In the genomic region with DNA sequence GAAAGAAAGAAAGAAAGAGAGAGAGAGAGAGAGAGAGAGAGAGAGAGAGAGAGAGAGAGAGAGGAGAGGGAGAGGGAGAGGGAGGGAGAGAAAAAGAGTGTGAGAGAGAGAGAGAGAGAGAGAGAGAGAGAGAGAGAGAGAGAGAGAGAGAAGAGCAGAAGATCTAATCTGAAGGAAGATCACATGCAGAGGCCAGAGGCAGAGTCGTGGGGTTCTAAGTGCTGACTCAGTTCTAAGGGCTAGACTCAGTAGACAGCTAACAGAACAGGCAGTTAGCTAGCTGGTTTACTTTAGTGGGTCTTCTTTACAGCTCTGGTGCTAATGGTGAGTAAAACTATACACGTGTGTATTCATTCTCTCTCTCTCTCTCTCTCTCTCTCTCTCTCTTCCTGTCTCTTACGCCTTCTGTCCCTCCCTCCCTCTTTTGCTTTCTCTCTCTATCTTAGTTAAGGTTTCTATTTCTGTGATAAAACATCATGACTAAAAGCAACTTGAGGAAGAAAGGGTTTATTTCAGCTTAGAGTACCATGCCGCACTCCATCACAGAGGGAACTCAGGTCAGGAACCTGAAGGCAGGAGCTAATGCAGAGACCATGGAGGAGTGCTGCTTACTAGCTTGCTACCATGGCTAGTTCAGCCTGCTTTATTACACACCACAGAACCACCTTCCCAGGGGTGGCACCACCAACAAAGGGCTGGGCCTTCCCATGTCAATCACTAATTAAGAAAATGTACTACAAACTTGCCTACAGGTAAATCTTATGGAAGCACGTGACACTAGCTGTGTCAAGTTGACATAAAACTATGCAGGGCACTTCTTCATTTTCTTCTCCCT, we compare ENCODE assay signal across 23 mouse cellular contexts.
DNase-seq lines count a peak whose midpoint lies in the region; TF ChIP-seq lines count a peak whose summit lies in the region.
"Had no signal": no experiment of that assay in that cellular context is flagged by ENCODE, and none has a peak within 500 bp of the region (broad histone marks: within the 10 kb centered on the region; RNA-seq: fewer than 3 reads in every experiment).

No protein-coding gene starts in this region.

- WGBS in macrophage (ENCODE audit: missing documents): 61% methylated on average over 5 of the region's 5 CpGs
- 77% methylated on average over 5 of the region's 5 CpGs for WGBS in forebrain, embryonic 10.5 days

- no peaks in the 10 kb centered on the region for H3K36me3 ChIP-seq in macrophage (ENCODE audit: inconsistent target)
- H3K36me3 ChIP-seq in forebrain, embryonic 10.5 days (replicated peaks): no peaks in the 10 kb centered on the region
- H3K36me3 ChIP-seq: embryonic facial prominence, embryonic 10.5 days; embryonic facial prominence, embryonic 15.5 days; heart, embryonic 15.5 days; hindbrain, embryonic 12.5 days; midbrain, embryonic 10.5 days; midbrain, embryonic 15.5 days; neural tube, embryonic 13.5 days had no signal

- DNase-seq in CD4-positive helper T cell, adult 2 months (ENCODE audit: low read depth, low spot score): peak; percentile 19
- peak; percentile 51 for DNase-seq in CD4-positive, CD25-positive, alpha-beta regulatory T cell, adult 2 months (ENCODE audit: low read depth, low spot score)
- DNase-seq in forebrain, embryonic 10.5 days (ENCODE audit: extremely low spot score, low spot score): no peak
- no peak for DNase-seq in kidney, adult 8-10 months
- DNase-seq: adrenal gland, adult 8-10 months; B cell, adult 2 months; cerebellum, adult 8-10 months; cerebellum, postnatal 25 days; gastrocnemius, postnatal 36 days; kidney, postnatal 14 days; lung, adult 18-20 months; lung, postnatal 4 days; thymus, postnatal 4 days had no signal

- peaks cover 17% of the 10 kb centered on the region; the same call in 1 of the 2 replicates for H3K79me2 ChIP-seq in macrophage (ENCODE audit: inconsistent target)

- H3K27ac ChIP-seq in bone marrow macrophage, adult 2 months (ENCODE audit: insufficient read depth, low read depth, low read length): peak overlapping the region; percentile 99
- peak overlapping the region; percentile 99 for H3K27ac ChIP-seq in macrophage
- no peak overlapping the region for H3K27ac ChIP-seq in forebrain, embryonic 10.5 days
- H3K27ac ChIP-seq: embryonic facial prominence, embryonic 10.5 days; embryonic facial prominence, embryonic 15.5 days; heart, embryonic 15.5 days; hindbrain, embryonic 12.5 days; hindbrain, postnatal 0 days; midbrain, embryonic 10.5 days; midbrain, embryonic 15.5 days; neural tube, embryonic 13.5 days had no signal

- peaks cover 4% of the 10 kb centered on the region for H3K27me3 ChIP-seq in forebrain, embryonic 10.5 days (ENCODE audit: poor library complexity, severe bottlenecking)
- H3K27me3 ChIP-seq: embryonic facial prominence, embryonic 15.5 days; heart, embryonic 15.5 days; hindbrain, embryonic 12.5 days; midbrain, embryonic 15.5 days; neural tube, embryonic 13.5 days had no signal

- no peak for TF ChIP-seq CTCF in bone marrow macrophage, adult 2 months (IDR thresholded peaks at IDR 0.05; ENCODE audit: low read depth, low read length)

- no peak for TF ChIP-seq POLR2A in bone marrow macrophage, adult 2 months (IDR thresholded peaks at IDR 0.05; ENCODE audit: borderline replicate concordance, low read depth, low read length)

- H3K4me1 ChIP-seq in bone marrow macrophage, adult 2 months (ENCODE audit: control insufficient read depth, insufficient read depth, low read length): peaks cover 87% of the 10 kb centered on the region
- peaks cover 32% of the 10 kb centered on the region for H3K4me1 ChIP-seq in forebrain, embryonic 10.5 days
- H3K4me1 ChIP-seq: midbrain, embryonic 15.5 days; neural tube, embryonic 13.5 days had no signal

- H3K9me3 ChIP-seq in forebrain, embryonic 10.5 days: no peaks in the 10 kb centered on the region
- H3K9me3 ChIP-seq: embryonic facial prominence, embryonic 10.5 days; embryonic facial prominence, embryonic 15.5 days; heart, embryonic 15.5 days; hindbrain, embryonic 12.5 days; midbrain, embryonic 10.5 days; midbrain, embryonic 15.5 days; neural tube, embryonic 13.5 days had no signal

- H3K4me3 ChIP-seq in bone marrow macrophage, adult 2 months (ENCODE audit: insufficient read depth, low read length): peak overlapping the region; percentile 12; the same call in 1 of the 2 replicates
- peak overlapping the region; percentile 20 for H3K4me3 ChIP-seq in macrophage (ENCODE audit: inconsistent target)
- no peak overlapping the region for H3K4me3 ChIP-seq in forebrain, embryonic 10.5 days
- H3K4me3 ChIP-seq: embryonic facial prominence, embryonic 10.5 days; embryonic facial prominence, embryonic 15.5 days; heart, embryonic 15.5 days; hindbrain, embryonic 12.5 days; midbrain, embryonic 10.5 days; midbrain, embryonic 15.5 days; neural tube, embryonic 13.5 days had no signal

Comparison
In these comparisons a context has a peak if more than half of its experiments do, and no peak if none do; other contexts are left out.
1. DNase-seq: peak in CD4-positive helper T cell, adult 2 months (single experiment) and CD4-positive, CD25-positive, alpha-beta regulatory T cell, adult 2 months (single experiment); none in forebrain, embryonic 10.5 days (single experiment) and kidney, adult 8-10 months (0 of 2).